Mouse (Mus musculus) liver, embryonic 14.5 days (tissue): ENCODE results near the gene Gm11213. TPM values are rescaled to one million over a fixed set of nuclear protein-coding genes. Genes with fewer than 3 reads are reported as not detected.

Experiments used
- ATAC-seq: fragments of 200-750 bp; cut with Nextera tagmentation; 2 replicates; pipeline ENCODE4 v1.8.0; 2017; ENCODE audit warnings: moderate number of reproducible peaks, mild to moderate bottlenecking, moderate library complexity; ENCODE audit not compliant: insufficient read depth
- DNase-seq, 3 experiments: peaks; one replicate each; pipeline ENCODE4 v3.0.0-alpha.2; 2012 to 2013; ENCODE audit warnings: low read depth in 3 of 3, low spot score in 3 of 3
- H3K27ac ChIP-seq: fragments of 300-500 bp; sonication (generic); 2 replicates; pipeline ENCODE4 v1.5.1; 2014; ENCODE audit warnings: moderate library complexity, mild to moderate bottlenecking, control low read depth, inconsistent platforms
- H3K27me3 ChIP-seq: fragments of 300-500 bp; sonication (generic); 2 replicates; pipeline ENCODE4 v1.6.1; 2014; ENCODE audit warnings: mild to moderate bottlenecking, low read length, moderate library complexity; ENCODE audit not compliant: control insufficient read depth, insufficient read depth
- H3K36me3 ChIP-seq: fragments of 300-500 bp; sonication (generic); replicated peaks from 2 replicates; pipeline ENCODE4 v1.6.1; 2014; ENCODE audit warnings: low read depth; ENCODE audit not compliant: control insufficient read depth, insufficient read depth
- H3K4me1 ChIP-seq, 2 experiments: fragments of 200-500 bp in 1 of 2; fragments of 300-500 bp in 1 of 2; sonication (generic) in 1 of 2; replicated peaks; 2 replicates each; pipeline ENCODE4 v1.6.1; 2012 to 2014; ENCODE audit warnings: antibody characterized with exemption in 1 of 2, inconsistent platforms in 1 of 2, low read length in 1 of 2; ENCODE audit not compliant: control insufficient read depth in 2 of 2, insufficient read depth in 2 of 2
- H3K4me2 ChIP-seq: fragments of 300-500 bp; sonication (generic); 2 replicates; pipeline ENCODE4 v1.6.1; 2014; ENCODE audit warnings: low read depth, mild to moderate bottlenecking, control low read depth, moderate library complexity
- H3K4me3 ChIP-seq, 2 experiments: fragments of 200-500 bp in 1 of 2; fragments of 300-500 bp in 1 of 2; sonication (generic) in 1 of 2; 2 replicates each; pipeline ENCODE4 v1.5.1; 2012 to 2014; ENCODE audit warnings: low read depth in 2 of 2, low read length in 2 of 2, mild to moderate bottlenecking in 2 of 2, control low read depth in 1 of 2, inconsistent platforms in 1 of 2, moderate library complexity in 1 of 2; ENCODE audit not compliant: insufficient read depth in 1 of 2
- H3K9ac ChIP-seq: fragments of 300-500 bp; sonication (generic); replicated peaks from 2 replicates; pipeline ENCODE4 v1.6.1; 2014; ENCODE audit warnings: mild to moderate bottlenecking, control low read depth, moderate library complexity
- H3K9me3 ChIP-seq: fragments of 300-500 bp; sonication (generic); 2 replicates; pipeline ENCODE4 v1.6.1; 2016; ENCODE audit warnings: low read length, mixed read lengths; ENCODE audit not compliant: control insufficient read depth
- CTCF ChIP-seq: IDR thresholded peaks from 2 replicates; pipeline ENCODE4 v1.5.1; 2016; ENCODE audit warnings: antibody characterized with exemption, low read depth, control low read depth
- EP300 ChIP-seq: IDR thresholded peaks from 2 replicates; pipeline ENCODE4 v1.6.1; 2016; ENCODE audit warnings: antibody characterized with exemption, low read depth
- WGBS: fragments of 180-500 bp; shearing (Covaris S2); extraction: QIAGEN DNeasy Blood & Tissue Kit; methylation state at CpG from one replicate; pipeline ENCODE4 v1.1.7; 2014; ENCODE audit not compliant: insufficient replicate concordance; 5-methylcytosine and 5-hydroxymethylcytosine counted together
- polyA plus RNA-seq, 2 experiments: library from polyadenylated mRNA; depleted of rRNA in 1 of 2; stranded (reverse) in 1 of 2; unstranded in 1 of 2; fragments of >200 nt; fragmentation: Nextera tagmentation in 1 of 2; extraction: Ambion mirVana in 1 of 2; gene quantifications; 2 replicates each; pipeline versions ENCODE4 v1.2.1 to v1.2.3; 2012 to 2014

Gene Gm11213
- polyA plus RNA-seq, 2 experiments = not detected

GRCm38 (mm10) chr4:63570208-63570781 lies 34.8 kb downstream of the Gm11213 start:
- 66% methylated on average over 7 of the region's 7 CpGs for WGBS

GRCm38 (mm10) chr4:63569322-63569721 lies 35.7 kb downstream of the Gm11213 start:
- Histone ChIP-seq H3K27me3 (no peaks in the 10 kb centered on the region), H3K9ac (no peak overlapping the region), H3K4me1 (no peaks in the 10 kb centered on the region), H3K36me3 (no peaks in the 10 kb centered on the region), H3K4me3 (no peak overlapping the region), H3K4me2 (no peak overlapping the region), H3K27ac (no peak overlapping the region), H3K9me3 (no peaks in the 10 kb centered on the region)
- 68% methylated on average over 8 of the region's 8 CpGs for WGBS
- ATAC-seq (no peak), DNase-seq (no peak)
- TF ChIP-seq CTCF (no peak), EP300 (no peak)

More at GRCm38 (mm10) chr4:63570208-63570781, 34.8 kb downstream of the Gm11213 start:
- Histone ChIP-seq H3K27me3 (no peaks in the 10 kb centered on the region), H3K4me3 (no peak overlapping the region), H3K4me2 (no peak overlapping the region), H3K9ac (no peak overlapping the region), H3K9me3 (no peaks in the 10 kb centered on the region), H3K27ac (no peak overlapping the region), H3K4me1 (no peaks in the 10 kb centered on the region), H3K36me3 (no peaks in the 10 kb centered on the region)
- no peak for TF ChIP-seq EP300
- TF ChIP-seq CTCF = no peak
- DNase-seq (no peak), ATAC-seq (no peak)

GRCm38 (mm10) chr4:63567712-63568390 lies 37.2 kb downstream of the Gm11213 start:
- no peak for DNase-seq
- ATAC-seq = no peak
- no peak overlapping the region for H3K4me3 ChIP-seq
- no peaks in the 10 kb centered on the region for H3K36me3 ChIP-seq
- H3K9ac ChIP-seq = no peak overlapping the region
- H3K9me3 ChIP-seq = no peaks in the 10 kb centered on the region
- H3K27ac ChIP-seq = no peak overlapping the region
- TF ChIP-seq EP300 (no peak), CTCF (no peak)
- H3K4me2 ChIP-seq = no peak overlapping the region
- 70% methylated on average over 8 of the region's 10 CpGs for WGBS
- H3K4me1 ChIP-seq = no peaks in the 10 kb centered on the region
- no peaks in the 10 kb centered on the region for H3K27me3 ChIP-seq

GRCm38 (mm10) chr4:63562742-63563141 lies 42.3 kb downstream of the Gm11213 start:
- Histone ChIP-seq H3K27ac (no peak overlapping the region), H3K4me3 (no peak overlapping the region), H3K4me2 (no peak overlapping the region; the same call in 1 of the 2 replicates), H3K9ac (no peak overlapping the region), H3K36me3 (no peaks in the 10 kb centered on the region), H3K4me1 (peaks cover 3 to 20% of the 10 kb centered on the region in 2 experiments), H3K27me3 (no peaks in the 10 kb centered on the region), H3K9me3 (no peaks in the 10 kb centered on the region)
- TF ChIP-seq CTCF = peak; percentile 42
- TF ChIP-seq EP300 = no peak
- DNase-seq = no peak
- ATAC-seq = no peak
- WGBS = 62% methylated on average over 4 of the region's 4 CpGs

GRCm38 (mm10) chr4:63561861-63562675 lies 43.0 kb downstream of the Gm11213 start:
- Histone ChIP-seq H3K4me2 (peak overlapping the region; percentile 37), H3K9me3 (no peaks in the 10 kb centered on the region), H3K27ac (no peak overlapping the region), H3K4me1 (peaks cover 7 to 26% of the 10 kb centered on the region in 2 experiments), H3K4me3 (no peak overlapping the region), H3K9ac (no peak overlapping the region), H3K36me3 (no peaks in the 10 kb centered on the region), H3K27me3 (no peaks in the 10 kb centered on the region)
- DNase-seq = no peak
- TF ChIP-seq CTCF (no peak), EP300 (no peak)
- 26% methylated on average over 7 of the region's 7 CpGs for WGBS
- ATAC-seq = no peak
